In genomic region chr6:18514480-18515352, GRCm38 (mm10) we compare ENCODE assay signal across 8 mouse cellular contexts. TPM values are rescaled to one million over a fixed set of nuclear protein-coding genes. Genes with fewer than 3 reads are reported as not detected.
DNase-seq lines count a peak whose midpoint lies in the region; ATAC-seq and TF ChIP-seq lines count a peak whose summit lies in the region.

Gene Cttnbp2 (minus strand): TSS chr6:18514843.

- peak within 1 kb of the TSS; percentile 62 for H3K9ac ChIP-seq in intestine, postnatal 0 days (ENCODE audit: low read depth, low read length)
- H3K9ac ChIP-seq in midbrain, embryonic 11.5 days (ENCODE audit: low read length): peak within 1 kb of the TSS; percentile 82
- peak within 1 kb of the TSS; percentile 53 for H3K9ac ChIP-seq in stomach, embryonic 14.5 days (replicated peaks; ENCODE audit: low read depth, low read length)

- intact Hi-C loops in left cerebral cortex, postnatal 4 days (cut with DNase I): loop anchor here (5.0 to 10.0 kb wide), 4 partner anchors 92 to 300 kb away; no protein-coding TSS in a partner anchor

- no peaks in the 10 kb centered on the region for H3K4me1 ChIP-seq in intestine, postnatal 0 days (replicated peaks; ENCODE audit: control insufficient read depth, insufficient read depth, low read length)
- no peaks in the 10 kb centered on the region; the same call in 1 of the 2 replicates for H3K4me1 ChIP-seq in midbrain, embryonic 11.5 days (ENCODE audit: control insufficient read depth, insufficient read depth, low read length)
- H3K4me1 ChIP-seq in stomach, embryonic 14.5 days (ENCODE audit: control insufficient read depth, insufficient read depth, low read length): no peaks in the 10 kb centered on the region

- peak within 1 kb of the TSS; percentile 72 for H3K4me3 ChIP-seq in intestine, postnatal 0 days (ENCODE audit: low read depth, low read length)
- peak within 1 kb of the TSS; percentile 76 for H3K4me3 ChIP-seq in midbrain, embryonic 11.5 days (ENCODE audit: low read depth, low read length)
- H3K4me3 ChIP-seq in stomach, embryonic 14.5 days (ENCODE audit: low read depth, low read length): peak within 1 kb of the TSS; percentile 72

- peak; percentile 0 for DNase-seq in CD4-positive, CD25-positive, alpha-beta regulatory T cell, adult 2 months (ENCODE audit: low read depth, low spot score)
- DNase-seq in embryo, embryonic 9.5 days (ENCODE audit: extremely low spot score): peak; percentile 79
- peak; percentile 81 for DNase-seq in left cerebral cortex, postnatal 4 days
- DNase-seq in midbrain, embryonic 11.5 days (ENCODE audit: low spot score, missing footprints): peak; percentile 97

- ATAC-seq in CD4-positive, CD25-positive, alpha-beta regulatory T cell, adult 4 months: no peak
- ATAC-seq in granulocyte monocyte progenitor cell, adult 5-6 weeks (replicated peaks; ENCODE audit: poor library complexity, severe bottlenecking): peak; percentile 40
- ATAC-seq in intestine, postnatal 0 days: peak; percentile 83
- peak; percentile 97 for ATAC-seq in midbrain, embryonic 11.5 days (ENCODE audit: low FRiP score)
- peak; percentile 92 for ATAC-seq in stomach, embryonic 14.5 days (ENCODE audit: insufficient number of reproducible peaks, insufficient read depth, low FRiP score, low read depth)

- no peaks in the 10 kb centered on the region for H3K36me3 ChIP-seq in intestine, postnatal 0 days (ENCODE audit: control insufficient read depth, insufficient read depth)
- no peaks in the 10 kb centered on the region for H3K36me3 ChIP-seq in midbrain, embryonic 11.5 days (ENCODE audit: control insufficient read depth, insufficient read depth, low read length)
- H3K36me3 ChIP-seq in stomach, embryonic 14.5 days (ENCODE audit: control insufficient read depth, insufficient read depth, low read length): no peaks in the 10 kb centered on the region

- H3K27ac ChIP-seq in intestine, postnatal 0 days (ENCODE audit: low read depth, low read length): no peak within 1 kb of the TSS
- no peak within 1 kb of the TSS for H3K27ac ChIP-seq in midbrain, embryonic 11.5 days (ENCODE audit: low read depth, low read length)
- no peak within 1 kb of the TSS for H3K27ac ChIP-seq in stomach, embryonic 14.5 days (ENCODE audit: low read length)

- H3K27me3 ChIP-seq in intestine, postnatal 0 days (replicated peaks; ENCODE audit: control insufficient read depth, insufficient read depth, low read length): 0 out of 2 replicates have a peak, but pooled peaks cover 2% of the 10 kb centered on the region
- peaks cover 5% of the 10 kb centered on the region; the same call in 1 of the 2 replicates for H3K27me3 ChIP-seq in midbrain, embryonic 11.5 days (ENCODE audit: control insufficient read depth, insufficient read depth, low read length)
- no peaks in the 10 kb centered on the region for H3K27me3 ChIP-seq in stomach, embryonic 14.5 days (ENCODE audit: control insufficient read depth, insufficient read depth, low read length)

- peak within 1 kb of the TSS; percentile 94 for H3K4me2 ChIP-seq in intestine, postnatal 0 days (replicated peaks; ENCODE audit: low read depth)
- H3K4me2 ChIP-seq in midbrain, embryonic 11.5 days: peak within 1 kb of the TSS; percentile 91
- H3K4me2 ChIP-seq in stomach, embryonic 14.5 days (replicated peaks; ENCODE audit: low read depth, low read length): peak within 1 kb of the TSS; percentile 88

- 4% methylated on average over 57 of the region's 70 CpGs for WGBS in intestine, postnatal 0 days
- under 1% methylated on average over 58 of the region's 70 CpGs for WGBS in midbrain, embryonic 11.5 days
- WGBS in stomach, embryonic 14.5 days: 2% methylated on average over 60 of the region's 70 CpGs

- no peaks in the 10 kb centered on the region for H3K9me3 ChIP-seq in intestine, postnatal 0 days (ENCODE audit: control insufficient read depth)
- H3K9me3 ChIP-seq in midbrain, embryonic 11.5 days (ENCODE audit: control insufficient read depth, low read length): no peaks in the 10 kb centered on the region
- no peaks in the 10 kb centered on the region for H3K9me3 ChIP-seq in stomach, embryonic 14.5 days (ENCODE audit: control insufficient read depth, low read depth, low read length)

- peak; percentile 31 for TF ChIP-seq CTCF in intestine, postnatal 0 days (IDR thresholded peaks at IDR 0.05; ENCODE audit: low read depth)

RNA-seq across cellular contexts. Expression of gene Cttnbp2, which starts in this region (rescaled TPM):
- under 1 TPM; 0.40 to 0.56 TPM for polyA plus RNA-seq in CD4-positive, CD25-positive, alpha-beta regulatory T cell, adult 4 months (2017; shearing (Covaris generic))
- not detected in 2 replicates for total RNA-seq in granulocyte monocyte progenitor cell, adult 5-6 weeks (2014; fragmentation: Nextera tagmentation)
- not detected in 2 replicates for total RNA-seq in granulocyte monocyte progenitor cell, adult 5-6 weeks (2017)
- 6.3 and 10.1 TPM in 2 replicates for polyA plus RNA-seq in intestine, postnatal 0 days (2015; fragmentation: Nextera tagmentation; extraction: Ambion mirVana)
- 100 to 1,000 TPM; 120 to 131 TPM for total RNA-seq in left cerebral cortex, postnatal 4 days (2021)
- 13.6 and 14.8 TPM in 2 replicates for polyA plus RNA-seq in midbrain, embryonic 11.5 days (2014; fragmentation: Nextera tagmentation; extraction: Ambion mirVana)
- 24.7 and 27.4 TPM in 2 replicates for polyA plus RNA-seq in stomach, embryonic 14.5 days (2014; fragmentation: Nextera tagmentation; extraction: Ambion mirVana)

Comparison
In these comparisons a context has a peak if more than half of its experiments do, and no peak if none do; other contexts are left out.
1. RNA of gene Cttnbp2 (total RNA-seq): 120 to 131 TPM in left cerebral cortex, postnatal 4 days; not detected in granulocyte monocyte progenitor cell, adult 5-6 weeks; every median in the first group is over 100 times any median in the second.
2. Peak in ATAC-seq in granulocyte monocyte progenitor cell, adult 5-6 weeks; RNA of the gene not detected or under 1 TPM.
3. DNase-seq: peak in every context shown above with its lines; median percentile 97 in midbrain, embryonic 11.5 days; 81 in left cerebral cortex, postnatal 4 days; 79 in embryo, embryonic 9.5 days; 0 in CD4-positive, CD25-positive, alpha-beta regulatory T cell, adult 2 months.
4. Peak in every context shown above with its lines, with median percentiles within 50 percentile points of each other: H3K4me2 ChIP-seq, H3K4me3 ChIP-seq and H3K9ac ChIP-seq.